8 mouse cellular contexts compared by ENCODE assay signal in genomic region chr2:118199867-118200266, GRCm38 (mm10). TPM values are rescaled to one million over a fixed set of nuclear protein-coding genes. Genes with fewer than 3 reads are reported as not detected.
DNase-seq lines count a peak whose midpoint lies in the region; ATAC-seq and TF ChIP-seq lines count a peak whose summit lies in the region.

No protein-coding gene starts in this region.

- WGBS in liver, embryonic 12.5 days (ENCODE audit: insufficient replicate concordance) = 10% methylated on average over 5 of the region's 5 CpGs
- 3% methylated on average over 5 of the region's 5 CpGs for WGBS in intestine, postnatal 0 days

- no peak overlapping the region for H3K4me3 ChIP-seq in liver, embryonic 12.5 days
- H3K4me3 ChIP-seq in intestine, postnatal 0 days (ENCODE audit: low read depth, low read length) = no peak overlapping the region

- 0 out of 2 replicates have a peak, but pooled peaks cover 4% of the 10 kb centered on the region for H3K9me3 ChIP-seq in liver, embryonic 12.5 days (replicated peaks)
- H3K9me3 ChIP-seq in intestine, postnatal 0 days (ENCODE audit: control insufficient read depth) = no peaks in the 10 kb centered on the region

- DNase-seq in liver = peak; percentile 63
- peak; percentile 74 to 83 for DNase-seq in cerebellum, postnatal 25 days
- DNase-seq in frontal cortex, postnatal 36 days (ENCODE audit: low spot score in 2 of 2) = peak; percentile 80 to 86
- DNase-seq in left cerebral cortex, postnatal 14 days (ENCODE audit: low spot score in 2 of 2) = peak; percentile 80 to 86
- DNase-seq in monocyte, adult 2 months (ENCODE audit: low read depth in 1 of 2, low spot score in 2 of 2) = peak; percentile 8 to 50
- peak; percentile 88 for DNase-seq in splenic B cell, adult 2 months (ENCODE audit: low read depth, low spot score)

- H3K36me3 ChIP-seq in liver, embryonic 12.5 days = no peaks in the 10 kb centered on the region
- no peaks in the 10 kb centered on the region for H3K36me3 ChIP-seq in intestine, postnatal 0 days (ENCODE audit: control insufficient read depth, insufficient read depth)
- no peaks in the 10 kb centered on the region for H3K36me3 ChIP-seq in splenic B cell, adult 2 months (ENCODE audit: control insufficient read depth, insufficient read depth, low read length, poor library complexity, severe bottlenecking)

- H3K4me1 ChIP-seq in liver, embryonic 12.5 days = no peaks in the 10 kb centered on the region
- no peaks in the 10 kb centered on the region for H3K4me1 ChIP-seq in intestine, postnatal 0 days (replicated peaks; ENCODE audit: control insufficient read depth, insufficient read depth, low read length)

- no peak overlapping the region for H3K9ac ChIP-seq in liver, embryonic 12.5 days
- no peak overlapping the region for H3K9ac ChIP-seq in intestine, postnatal 0 days (ENCODE audit: low read depth, low read length)

- peak; percentile 95 for TF ChIP-seq CTCF in intestine, postnatal 0 days (IDR thresholded peaks at IDR 0.05; ENCODE audit: low read depth)

- H3K27ac ChIP-seq in liver, embryonic 12.5 days = no peak overlapping the region
- no peak overlapping the region for H3K27ac ChIP-seq in intestine, postnatal 0 days (ENCODE audit: low read depth, low read length)

- no peaks in the 10 kb centered on the region for H3K27me3 ChIP-seq in liver, embryonic 12.5 days (replicated peaks)
- H3K27me3 ChIP-seq in intestine, postnatal 0 days (replicated peaks; ENCODE audit: control insufficient read depth, insufficient read depth, low read length) = no peaks in the 10 kb centered on the region
- no peaks in the 10 kb centered on the region for H3K27me3 ChIP-seq in splenic B cell, adult 2 months (ENCODE audit: control insufficient read depth, insufficient read depth, low read length, poor library complexity, severe bottlenecking)

- ATAC-seq in liver, embryonic 12.5 days = no peak
- ATAC-seq in intestine, postnatal 0 days = no peak

- no peak overlapping the region for H3K4me2 ChIP-seq in liver, embryonic 12.5 days
- no peak overlapping the region for H3K4me2 ChIP-seq in intestine, postnatal 0 days (replicated peaks; ENCODE audit: low read depth)

- intact Hi-C loops in left cerebral cortex, postnatal 14 days (cut with DNase I) = loop anchor here (2.0 kb wide), 1 partner anchor 47 kb away; no protein-coding TSS in a partner anchor

RNA-seq across cellular contexts. Expression of gene Fsip1, which starts 56.9 kb away (rescaled TPM):
- 0.23 and 0.35 TPM in 2 replicates for polyA plus RNA-seq in liver, embryonic 12.5 days (2016; fragmentation: Nextera tagmentation; extraction: Ambion mirVana)
- polyA plus RNA-seq in intestine, postnatal 0 days (2015; fragmentation: Nextera tagmentation; extraction: Ambion mirVana) = 0.13 and 0.31 TPM in 2 replicates
- under 1 TPM; 0.66 to 0.77 TPM for total RNA-seq in left cerebral cortex, postnatal 14 days (2021)

Comparison
In these comparisons a context has a peak if more than half of its experiments do, and no peak if none do; other contexts are left out.
1. DNase-seq: peak in every context shown above with its lines; median percentile 88 in splenic B cell, adult 2 months; 83 in frontal cortex, postnatal 36 days; 83 in left cerebral cortex, postnatal 14 days; 78 in cerebellum, postnatal 25 days; 63 in liver; 29 in monocyte, adult 2 months.